ENCODE assay signal across 7 mouse cellular contexts in the genomic region with DNA sequence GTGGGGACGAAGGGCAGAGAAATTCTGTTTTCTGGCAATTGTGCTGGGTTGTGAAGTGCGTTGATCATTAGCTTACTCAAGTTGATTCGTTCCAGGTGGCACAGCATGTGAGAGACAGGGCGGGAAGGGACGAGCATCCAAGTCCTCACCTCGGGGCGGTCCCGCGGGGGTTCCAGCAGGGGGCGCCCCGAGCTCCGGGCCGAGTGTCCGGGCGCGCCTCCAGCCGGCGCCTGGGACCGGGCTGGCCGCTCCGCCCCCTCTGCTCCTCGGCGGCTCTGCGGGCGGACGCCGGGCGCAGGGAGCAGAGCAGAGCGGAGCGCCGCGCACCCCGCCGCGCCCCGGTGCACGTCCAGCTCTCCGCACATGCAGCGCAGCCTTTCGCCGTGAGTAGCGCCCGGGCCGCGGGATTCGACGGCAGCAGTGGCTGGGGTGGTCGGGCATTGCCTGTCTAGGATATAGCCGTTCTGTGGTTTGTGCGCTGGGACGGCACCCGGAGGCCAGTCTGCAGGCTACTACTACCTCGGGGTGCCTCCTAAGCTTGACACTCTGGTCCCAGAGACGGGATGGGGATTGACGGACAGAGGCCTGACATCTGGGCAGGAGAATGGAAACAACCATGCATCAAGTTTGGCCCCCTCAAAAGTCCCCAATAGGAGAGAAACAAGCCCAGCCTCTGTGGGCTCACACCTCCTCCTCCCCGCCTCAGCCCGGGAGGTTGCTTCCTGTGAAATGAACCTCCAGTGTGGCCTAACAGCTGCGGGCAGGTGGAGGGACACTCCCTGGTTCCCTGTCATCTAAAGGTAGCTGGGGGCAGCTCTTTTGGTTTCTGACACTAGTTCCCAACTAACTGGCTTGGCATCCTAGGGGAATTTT. TPM values are rescaled to one million over a fixed set of nuclear protein-coding genes. Genes with fewer than 3 reads are reported as not detected.
A peak's percentile ranks its signal among the peaks of the same experiment; 100 is the strongest.
DNase-seq lines count a peak whose midpoint lies in the region; ATAC-seq and TF ChIP-seq lines count a peak whose summit lies in the region.

Gene Dapk2 (plus strand): TSS at position 266 of the 873 bp plus-strand sequence.

- peak within 1 kb of the TSS; percentile 48; the same call in 1 of the 2 replicates for H3K9ac ChIP-seq in intestine, postnatal 0 days (ENCODE audit: low read depth, low read length)
- peak within 1 kb of the TSS; percentile 53 for H3K9ac ChIP-seq in limb, embryonic 11.5 days (ENCODE audit: low read length)
- H3K9ac ChIP-seq in midbrain, embryonic 13.5 days (replicated peaks) = peak within 1 kb of the TSS; percentile 44; the same call in 1 of the 2 replicates

- peak; percentile 81 for TF ChIP-seq CTCF in intestine, postnatal 0 days (IDR thresholded peaks at IDR 0.05; ENCODE audit: low read depth)

- H3K27ac ChIP-seq in intestine, postnatal 0 days (ENCODE audit: low read depth, low read length) = peak within 1 kb of the TSS; percentile 54; the same call in 1 of the 2 replicates
- H3K27ac ChIP-seq in limb, embryonic 11.5 days (replicated peaks; ENCODE audit: low read depth, low read length) = no peak within 1 kb of the TSS
- H3K27ac ChIP-seq in midbrain, embryonic 13.5 days = no peak within 1 kb of the TSS

- no peaks in the 10 kb centered on the region for H3K27me3 ChIP-seq in intestine, postnatal 0 days (replicated peaks; ENCODE audit: control insufficient read depth, insufficient read depth, low read length)
- H3K27me3 ChIP-seq in limb, embryonic 11.5 days (ENCODE audit: control insufficient read depth, insufficient read depth, low read length) = peaks cover 6% of the 10 kb centered on the region
- peaks cover 33% of the 10 kb centered on the region for H3K27me3 ChIP-seq in midbrain, embryonic 13.5 days

- ATAC-seq in intestine, postnatal 0 days = peak; percentile 80
- peak; percentile 80 for ATAC-seq in limb, embryonic 11.5 days (ENCODE audit: insufficient number of reproducible peaks, low FRiP score, low TSS enrichment, low read depth)
- peak; percentile 83 for ATAC-seq in midbrain, embryonic 13.5 days

- DNase-seq in adrenal gland, postnatal 10 days = peak; percentile 94
- DNase-seq in embryo, embryonic 9.5 days (ENCODE audit: extremely low spot score) = peak; percentile 81
- peak; percentile 98 for DNase-seq in heart, adult 11 months
- peak; percentile 88 for DNase-seq in limb, embryonic 11.5 days (ENCODE audit: low spot score)
- DNase-seq in spleen, adult 12 weeks (ENCODE audit: low spot score) = peak; percentile 86

- no peaks in the 10 kb centered on the region for H3K9me3 ChIP-seq in intestine, postnatal 0 days (ENCODE audit: control insufficient read depth)
- no peaks in the 10 kb centered on the region; the same call in 1 of the 2 replicates for H3K9me3 ChIP-seq in limb, embryonic 11.5 days (ENCODE audit: control insufficient read depth, low read length)
- H3K9me3 ChIP-seq in midbrain, embryonic 13.5 days = no peaks in the 10 kb centered on the region

- under 1% methylated on average over 57 of the region's 58 CpGs for WGBS in intestine, postnatal 0 days
- WGBS in limb, embryonic 11.5 days = under 1% methylated on average over 50 of the region's 58 CpGs
- WGBS in midbrain, embryonic 13.5 days = 2% methylated on average over 58 of the region's 58 CpGs

- H3K4me1 ChIP-seq in intestine, postnatal 0 days (replicated peaks; ENCODE audit: control insufficient read depth, insufficient read depth, low read length) = no peaks in the 10 kb centered on the region
- H3K4me1 ChIP-seq in limb, embryonic 11.5 days (ENCODE audit: control insufficient read depth, insufficient read depth, low read length) = no peaks in the 10 kb centered on the region
- H3K4me1 ChIP-seq in midbrain, embryonic 13.5 days (replicated peaks) = peaks cover 6% of the 10 kb centered on the region

- H3K4me3 ChIP-seq in intestine, postnatal 0 days (ENCODE audit: low read depth, low read length) = peak within 1 kb of the TSS; percentile 47
- H3K4me3 ChIP-seq in limb, embryonic 11.5 days (ENCODE audit: low read depth, low read length) = peak within 1 kb of the TSS; percentile 32
- H3K4me3 ChIP-seq in midbrain, embryonic 13.5 days (replicated peaks) = peak within 1 kb of the TSS; percentile 39

- peak within 1 kb of the TSS; percentile 81 for H3K4me2 ChIP-seq in intestine, postnatal 0 days (replicated peaks; ENCODE audit: low read depth)
- peak within 1 kb of the TSS; percentile 56 for H3K4me2 ChIP-seq in limb, embryonic 11.5 days (ENCODE audit: low read depth, severe bottlenecking)
- H3K4me2 ChIP-seq in midbrain, embryonic 13.5 days (replicated peaks) = peak within 1 kb of the TSS; percentile 54

- no peaks in the 10 kb centered on the region for H3K36me3 ChIP-seq in intestine, postnatal 0 days (ENCODE audit: control insufficient read depth, insufficient read depth)
- no peaks in the 10 kb centered on the region for H3K36me3 ChIP-seq in limb, embryonic 11.5 days (ENCODE audit: control insufficient read depth, insufficient read depth, low read length)
- H3K36me3 ChIP-seq in midbrain, embryonic 13.5 days = no peaks in the 10 kb centered on the region

RNA-seq across cellular contexts. Expression of gene Dapk2, which starts in this region (rescaled TPM):
- 10 to 100 TPM in 1 of 2 experiments, 1 to 10 TPM in 1; 8.3 to 12.4 TPM for total RNA-seq in adrenal gland, postnatal 10 days (2021)
- polyA plus RNA-seq in intestine, postnatal 0 days (2015; fragmentation: Nextera tagmentation; extraction: Ambion mirVana) = 14.7 and 16.9 TPM in 2 replicates
- polyA plus RNA-seq in limb, embryonic 11.5 days (2014; fragmentation: Nextera tagmentation; extraction: Ambion mirVana) = 4.0 and 4.3 TPM in 2 replicates
- 1.4 and 2.4 TPM in 2 replicates for polyA plus RNA-seq in midbrain, embryonic 13.5 days (2015; fragmentation: Nextera tagmentation; extraction: Ambion mirVana)
